ENCODE assay signal across 1 mouse cellular context in genomic region chr17:25184129-25184691, GRCm38 (mm10).
A peak's percentile ranks its signal among the peaks of the same experiment; 100 is the strongest.
TF ChIP-seq lines count a peak whose summit lies in the region.

TSS of gene BC003965 (plus strand) at chr17:25184554.

TF ChIP-seq in CH12.LX, 34 proteins besides CTCF, POLR2A, EP300 and RAD21 (continued from another document):
- TF ChIP-seq SMC3 (IDR thresholded peaks at IDR 0.05; ENCODE audit: low read depth, low read length) (no peak), RCOR1 (conservative IDR thresholded peaks at IDR 0.05; ENCODE audit: low read depth, low read length) (peak; percentile 62; the same call in 1 of the 2 replicates), CHD2 (IDR thresholded peaks at IDR 0.05; ENCODE audit: low read length) (peak; percentile 42; the same call in 1 of the 2 replicates), UBTF (IDR thresholded peaks at IDR 0.05; ENCODE audit: low read depth, low read length) (no peak), POLR2AphosphoS2 (IDR thresholded peaks at IDR 0.05; ENCODE audit: low read depth, low read length) (peak; percentile 89; the same call in 1 of the 2 replicates), TBP (conservative IDR thresholded peaks at IDR 0.05; ENCODE audit: low read depth, low read length) (peak; percentile 84), IRF4 (IDR thresholded peaks at IDR 0.05; ENCODE audit: low read depth, low read length) (peak; percentile 56; the same call in 1 of the 2 replicates), ZKSCAN1 (IDR thresholded peaks at IDR 0.05; ENCODE audit: borderline replicate concordance, low read depth, low read length) (no peak; the same call in 1 of the 2 replicates), MAZ (IDR thresholded peaks at IDR 0.05; ENCODE audit: low read depth, low read length) (no peak), ZNF384 (IDR thresholded peaks at IDR 0.05; ENCODE audit: low read depth, low read length) (no peak), JUN (IDR thresholded peaks at IDR 0.05; ENCODE audit: insufficient read depth, low read depth, low read length) (no peak), PAX5 (IDR thresholded peaks at IDR 0.05; ENCODE audit: low read length) (no peak), USF2 (conservative IDR thresholded peaks at IDR 0.05; ENCODE audit: low read depth, low read length) (no peak)
